Mouse (Mus musculus): Measurements from ENCODE around the gene Ndufv3.

- TF ChIP-seq CTCF (conservative IDR thresholded peaks at IDR 0.05; ENCODE audit: low read length) (no peak), NANOG (IDR thresholded peaks at IDR 0.05; ENCODE audit: borderline replicate concordance, low read length) (no peak), POU5F1 (IDR thresholded peaks at IDR 0.05; ENCODE audit: borderline replicate concordance, low read length) (no peak)
Observed at GRCm38 (mm10) chr17:31503936-31504335, 16.0 kb upstream of the Ndufv3 start.

Data from E14TG2a.4 (cell line).